ENCODE assay signal across 12 mouse cellular contexts in the genomic region with DNA sequence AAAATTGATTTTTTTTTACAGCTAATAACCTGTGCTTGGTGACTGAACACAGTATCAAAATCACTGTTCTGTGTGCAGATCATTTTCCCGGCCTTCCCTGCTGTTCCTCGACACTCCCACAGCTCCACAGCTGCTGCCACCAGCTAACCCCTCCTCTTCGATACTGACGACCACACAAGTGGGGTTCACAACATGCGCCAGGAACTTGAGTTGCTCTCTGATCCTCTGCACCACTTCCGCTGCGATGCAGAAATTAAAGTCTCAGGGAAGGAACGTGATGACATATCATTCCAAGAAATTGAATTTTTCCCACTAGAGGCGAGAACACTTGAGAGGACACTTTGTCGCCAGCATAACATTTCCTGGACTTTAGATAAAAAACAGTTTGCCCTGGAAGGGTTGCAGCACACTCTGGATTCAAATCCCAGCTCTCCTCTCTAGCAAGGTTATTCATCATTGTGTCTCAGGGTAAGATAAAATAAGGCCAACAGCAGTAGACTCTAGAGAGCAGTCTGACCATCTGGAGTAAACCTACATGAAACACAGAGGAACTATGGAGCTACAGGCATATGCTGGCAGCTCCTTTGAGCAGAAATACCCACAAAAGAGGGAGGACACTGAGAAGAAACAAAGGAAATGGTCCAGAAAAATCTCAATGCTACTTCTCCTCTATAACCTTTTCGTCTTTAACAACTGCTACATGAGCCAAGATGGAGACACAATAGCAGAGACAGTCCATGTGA.
DNase-seq lines count a peak whose midpoint lies in the region; ATAC-seq lines count a peak whose summit lies in the region.
"Had no signal": no experiment of that assay in that cellular context is flagged by ENCODE, and none has a peak within 500 bp of the region (broad histone marks: within the 10 kb centered on the region; RNA-seq: fewer than 3 reads in every experiment).

No protein-coding gene starts in this region.

- no peak for DNase-seq in frontal cortex, postnatal 14 days (ENCODE audit: low spot score in 2 of 2)
- peak; percentile 17 for DNase-seq in heart, postnatal 4 days
- DNase-seq in heart, postnatal 36 days: no peak
- peak; percentile 32 to 59 for DNase-seq in kidney, postnatal 4 days
- DNase-seq in kidney, adult 8-10 months: no peak
- DNase-seq in testis, postnatal 14 days (ENCODE audit: low spot score): peak; percentile 11
- no peak for DNase-seq in testis, postnatal 10 days (ENCODE audit: low spot score)
- DNase-seq: adrenal gland, adult 2 months; cerebellum, adult 9-10 months; gastrocnemius, postnatal 25 days; retina, postnatal 1 day had no signal

- peak; percentile 93 for ATAC-seq in frontal cortex, adult (ENCODE audit: low TSS enrichment)

- intact Hi-C loops in heart, postnatal 36 days (cut with DNase I): no loop called here

Comparison
In these comparisons a context has a peak if more than half of its experiments do, and no peak if none do; other contexts are left out.
1. DNase-seq: peak in heart, postnatal 4 days (single experiment), kidney, postnatal 4 days (2 of 2) and testis, postnatal 14 days (single experiment); none in frontal cortex, postnatal 14 days (0 of 2), heart, postnatal 36 days (0 of 2), kidney, adult 8-10 months (0 of 2) and testis, postnatal 10 days (single experiment).